Mouse (Mus musculus) cerebellum, adult 11 months (tissue): Measurements from ENCODE around the gene Arhgef17.

Source experiments
- DNase-seq: peaks from one replicate; pipeline ENCODE4 v3.0.0; 2022

Gene Arhgef17

GRCm38 (mm10) chr7:100843866-100844265 lies 88.0 kb downstream of the Arhgef17 start:
- no peak for DNase-seq

GRCm38 (mm10) chr7:100842175-100842574 lies 89.7 kb downstream of the Arhgef17 start:
- no peak for DNase-seq

GRCm38 (mm10) chr7:100841608-100842007 lies 90.3 kb downstream of the Arhgef17 start:
- no peak for DNase-seq

- no peak for DNase-seq
Measured at GRCm38 (mm10) chr7:100840906-100841305, 91.0 kb downstream of the Arhgef17 start.

DNA sequence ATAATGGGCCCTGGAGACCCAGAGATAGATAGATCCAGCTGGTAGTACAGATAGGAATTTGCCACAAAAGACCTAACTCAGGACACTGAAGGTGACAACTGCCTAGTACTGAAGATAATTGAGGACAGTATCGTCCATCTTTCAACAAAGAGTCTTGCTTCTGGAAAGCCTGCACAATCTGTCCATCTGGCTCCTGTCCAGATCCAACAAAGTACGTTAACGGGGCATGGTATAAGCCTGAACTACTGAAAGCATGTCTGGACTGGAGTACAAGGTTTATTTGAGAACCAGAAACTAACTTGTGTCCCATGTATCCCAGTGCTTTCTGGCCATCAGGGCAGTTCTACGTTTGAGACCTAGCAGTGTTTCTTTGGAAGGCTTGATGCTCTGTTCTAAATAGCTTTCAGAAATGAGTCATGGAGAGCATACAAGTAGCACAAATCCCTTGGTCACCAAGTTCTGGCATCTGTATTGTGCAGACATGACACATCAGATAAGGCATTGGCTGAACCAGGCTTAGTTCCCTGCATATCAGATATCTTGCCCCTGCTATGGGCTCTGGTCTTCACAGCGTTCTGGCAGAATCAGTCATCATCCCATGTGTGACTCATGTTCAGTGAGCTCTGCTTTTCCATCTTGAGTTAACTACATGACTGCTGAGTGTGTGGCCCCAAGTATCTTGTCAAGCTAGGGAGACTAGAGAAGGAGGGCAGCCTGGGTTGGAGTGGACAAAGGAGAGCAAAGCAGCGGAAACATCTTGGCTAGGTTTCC lies 92.1 kb downstream of the Arhgef17 start:
- DNase-seq = peak; percentile 42

- DNase-seq = no peak
Measured at GRCm38 (mm10) chr7:100837701-100838100, 94.2 kb downstream of the Arhgef17 start.

GRCm38 (mm10) chr7:100836657-100837056 lies 95.2 kb downstream of the Arhgef17 start:
- no peak for DNase-seq

DNA sequence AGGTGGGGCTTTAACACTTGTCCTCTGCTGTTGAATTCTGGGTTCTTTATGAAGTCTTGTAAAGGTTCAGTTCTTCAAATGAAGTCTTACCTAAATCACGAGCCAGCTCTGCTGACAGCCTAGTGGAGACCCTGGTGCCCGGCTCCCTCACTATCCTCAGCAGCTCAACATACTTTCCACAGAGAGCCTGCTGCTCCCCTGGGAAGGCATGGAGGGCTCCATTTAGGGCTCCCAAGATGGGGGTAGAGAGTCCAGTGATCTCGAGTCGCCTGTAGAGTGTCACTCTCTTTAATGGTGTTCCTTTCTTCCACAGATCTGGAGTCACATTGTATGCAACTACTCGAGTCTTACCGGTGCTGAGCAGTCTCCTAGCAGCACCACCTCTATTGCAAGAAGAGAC lies 96.2 kb downstream of the Arhgef17 start:
- DNase-seq = no peak

DNA sequence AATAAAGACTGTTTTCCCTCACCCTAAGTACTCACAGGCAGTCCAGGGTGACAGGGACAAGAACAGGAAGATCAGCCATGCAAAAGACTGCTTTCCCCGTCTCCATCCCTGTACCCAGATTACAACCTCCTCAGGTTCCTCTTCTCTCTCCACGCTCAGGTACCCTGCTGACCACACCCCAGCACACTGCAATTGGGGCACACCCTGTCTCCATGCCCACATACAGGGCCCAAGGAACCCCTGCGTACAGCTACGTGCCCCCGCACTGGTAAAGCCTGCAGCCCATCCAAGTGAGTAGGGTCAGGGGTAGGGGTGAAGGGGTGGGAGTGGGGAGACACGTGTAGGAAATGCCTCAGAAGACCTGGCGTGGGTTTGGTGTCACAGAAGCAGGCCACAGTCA lies 96.7 kb downstream of the Arhgef17 start:
- no peak for DNase-seq

DNA sequence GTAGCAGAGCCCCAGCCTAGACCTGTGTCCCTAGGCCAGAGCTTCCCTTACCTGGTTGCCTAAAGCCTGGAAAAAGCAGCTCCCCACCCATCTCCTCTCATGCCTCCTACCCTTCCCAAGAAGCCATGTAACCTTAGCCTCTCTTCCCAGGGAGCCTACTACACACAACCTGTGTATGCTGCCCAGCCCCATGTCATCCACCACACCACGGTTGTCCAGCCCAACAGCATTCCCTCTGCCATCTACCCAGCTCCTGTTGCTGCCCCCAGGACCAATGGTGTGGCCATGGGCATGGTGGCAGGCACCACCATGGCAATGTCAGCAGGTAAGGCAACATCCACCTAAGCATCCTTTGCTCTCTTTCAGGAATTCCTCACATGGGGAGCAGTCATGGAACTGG lies 98.0 kb downstream of the Arhgef17 start:
- DNase-seq = no peak

DNA sequence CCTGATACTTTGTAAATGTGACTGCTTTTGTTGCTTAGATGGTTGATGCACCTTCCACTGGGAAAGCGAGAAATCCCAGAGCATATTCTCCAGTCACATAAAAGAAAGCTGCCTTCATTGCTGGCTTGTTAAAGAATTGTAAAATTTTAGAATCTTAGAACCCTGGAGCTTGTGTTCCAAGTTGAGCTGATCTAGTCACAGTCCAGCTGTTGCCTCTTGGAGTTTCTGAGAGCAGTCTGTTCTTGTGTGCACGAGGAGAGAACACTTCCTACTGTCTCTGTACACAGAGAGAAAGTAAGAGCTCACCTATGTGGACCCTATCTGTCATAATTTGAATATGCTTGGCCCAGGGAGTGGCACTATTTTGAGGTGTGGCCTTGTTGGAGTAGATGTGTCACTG lies 103.4 kb downstream of the Arhgef17 start:
- no peak for DNase-seq

- no peak for DNase-seq
Measured at GRCm38 (mm10) chr7:100824661-100825060, 107.2 kb downstream of the Arhgef17 start.
